Mouse (Mus musculus): ENCODE data around the gene Zfp672. TPM values are rescaled to one million over a fixed set of nuclear protein-coding genes. Genes with fewer than 3 reads are reported as not detected.

Gene Zfp672
- total RNA-seq (2023), result 13.5 and 20.9 TPM in 2 replicates

DNA sequence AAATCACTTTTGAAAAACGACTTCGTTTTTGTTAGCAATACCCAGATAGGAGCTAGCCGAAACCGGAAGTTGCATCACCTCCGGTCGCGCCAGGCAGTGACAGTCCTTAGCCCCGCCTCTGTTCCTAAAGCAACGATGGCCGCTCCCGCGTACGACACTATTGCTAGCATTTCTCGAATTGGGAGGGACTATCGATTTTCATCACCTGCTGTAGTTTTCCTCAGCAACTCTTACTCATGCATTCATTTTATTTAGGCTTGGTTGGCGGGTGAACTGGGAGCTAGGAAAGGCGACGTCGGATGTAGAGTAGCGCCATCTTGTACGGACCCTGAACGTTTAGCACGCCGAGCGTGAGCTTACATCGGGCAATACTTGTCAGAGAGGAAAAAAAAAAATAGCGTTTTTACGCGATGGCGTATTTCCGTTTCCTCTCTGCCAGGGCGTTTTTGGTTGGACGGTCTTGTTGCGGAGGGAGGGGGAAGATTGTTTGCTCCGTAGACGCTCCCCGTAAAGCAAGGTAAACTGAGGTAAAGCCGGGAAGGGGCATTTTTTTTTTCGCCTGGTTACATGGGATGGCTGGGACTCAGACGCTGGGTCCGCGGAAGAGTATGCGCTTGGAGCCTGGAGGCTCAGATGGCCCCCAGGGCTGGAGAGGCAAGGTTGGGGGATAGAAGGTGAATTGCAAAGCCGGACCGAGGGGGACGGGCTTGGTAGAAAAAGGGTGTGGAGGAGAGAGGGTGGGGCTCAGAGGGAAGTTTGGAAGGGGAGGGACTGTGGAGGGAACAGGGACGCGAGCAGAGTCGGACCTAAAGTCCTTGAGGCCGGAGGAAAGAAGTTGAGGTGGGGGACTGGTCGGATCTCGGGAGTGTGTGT is at the start of gene Zfp672, which contains the start of gene Sh3bp5l:
Gene Zfp672 (minus strand): TSS at position 64 of the 873 bp plus-strand sequence.
Gene Sh3bp5l (plus strand): TSS at position 449 of the 873 bp plus-strand sequence.

DNA sequence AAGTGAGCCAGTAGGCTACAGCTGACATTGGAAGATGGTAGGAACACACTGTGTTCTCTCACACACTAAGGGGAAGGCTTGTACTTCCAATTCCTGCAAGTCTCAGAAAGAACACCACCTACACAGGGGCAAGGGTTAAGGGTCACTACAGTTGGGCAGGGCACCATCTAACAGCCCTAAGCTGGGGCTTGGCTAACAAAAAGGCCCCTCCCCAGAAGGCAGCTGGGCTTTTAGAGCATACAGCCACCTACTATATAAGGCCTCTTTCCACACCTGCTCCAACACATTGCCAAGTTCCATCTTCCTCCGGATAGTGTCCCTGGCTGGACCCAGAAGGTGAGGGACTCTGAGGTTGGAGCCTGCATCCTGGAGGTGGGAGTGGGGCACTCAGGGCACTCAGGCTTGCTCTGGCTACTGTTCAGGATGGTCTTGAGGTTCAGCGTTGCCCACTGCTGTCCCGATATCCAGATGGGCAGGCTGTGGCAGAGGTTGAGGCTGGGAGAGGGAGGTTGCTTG is 48.7 kb upstream of the Zfp672 start, which contains the start of gene Lypd8:
Gene Lypd8 (plus strand): TSS at position 281 of the 516 bp plus-strand sequence.

DNA sequence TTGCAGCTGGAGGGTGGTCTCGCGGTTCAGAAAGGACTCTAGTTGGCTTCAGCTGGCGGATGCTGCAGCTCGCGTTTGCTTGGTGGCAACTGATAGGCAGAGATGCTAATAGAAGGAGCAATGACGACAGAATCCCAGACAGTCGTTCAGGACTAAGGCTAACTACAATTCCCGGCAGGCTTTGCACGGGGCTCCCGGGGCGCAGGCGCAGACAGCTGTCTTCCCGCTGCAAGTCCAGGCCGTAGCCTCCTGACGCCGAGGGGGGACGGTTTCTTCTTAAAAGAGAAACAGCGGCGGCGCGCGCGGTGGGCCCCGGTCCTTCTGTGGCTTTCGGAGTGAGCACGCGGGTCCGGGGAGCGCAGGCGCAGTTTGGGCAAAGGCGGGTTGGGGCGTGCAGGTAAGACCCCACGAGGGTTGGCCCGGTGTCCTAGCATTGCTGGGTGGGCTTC is 23.3 kb downstream of the Zfp672 start, which contains the start of gene Zfp692:
Gene Zfp692 (plus strand): TSS at position 210 of the 449 bp plus-strand sequence.

DNA sequence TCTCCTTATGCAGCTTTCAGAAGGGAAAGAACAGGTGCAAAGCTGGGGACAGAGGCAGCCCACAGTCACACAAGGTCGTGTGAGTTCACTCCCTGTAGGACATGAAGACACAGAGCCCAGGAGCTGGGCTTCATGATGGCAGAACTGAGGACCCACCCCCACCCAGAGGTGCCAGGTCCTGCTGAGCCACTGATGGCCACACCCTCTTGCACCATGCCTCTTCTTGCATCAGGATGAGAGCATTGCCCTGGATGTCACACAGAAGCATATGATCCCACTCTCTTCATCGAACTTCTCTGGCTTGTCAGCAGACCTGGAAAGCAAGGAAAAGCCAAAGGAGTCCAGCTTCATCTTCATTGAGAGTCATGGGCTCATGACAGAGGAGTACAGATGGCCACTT is 55.6 kb downstream of the Zfp672 start, which contains the start of gene 4930438A08Rik:
Gene 4930438A08Rik (plus strand): TSS at position 228 of the 400 bp plus-strand sequence.

Other genes starting within 250 kb of the Zfp672 start
- not detected in 2 replicates for gene Gm12248, start 237.2 kb downstream of the Zfp672 start, total RNA-seq (2023)
- 31.0 and 33.4 TPM in 2 replicates for gene Cnot8, start 226.2 kb downstream of the Zfp672 start, total RNA-seq (2023)
- 4.5 and 5.0 TPM in 2 replicates for gene Gemin5, start 161.8 kb downstream of the Zfp672 start, total RNA-seq (2023)
- gene Mrpl22, start 158.7 kb downstream of the Zfp672 start, total RNA-seq (2023), result 7.8 and 11.0 TPM in 2 replicates
- gene Igtp, start 130.8 kb downstream of the Zfp672 start, total RNA-seq (2023), result 5.3 and 10.0 TPM in 2 replicates
- 3.3 and 4.9 TPM in 2 replicates for gene Irgm2, start 130.7 kb downstream of the Zfp672 start, total RNA-seq (2023)
- gene 4930438A08Rik, start 55.5 kb downstream of the Zfp672 start, total RNA-seq (2023), result 84.1 and 93.8 TPM in 2 replicates
- gene Zfp692, start 23.3 kb downstream of the Zfp672 start, total RNA-seq (2023), result 9.9 and 13.5 TPM in 2 replicates
- 26.4 and 32.8 TPM in 2 replicates for gene Sh3bp5l, start 385 bp upstream of the Zfp672 start, total RNA-seq (2023)
- gene Lypd8, start 48.7 kb upstream of the Zfp672 start, total RNA-seq (2023), result not detected in 2 replicates
- gene 1810065E05Rik, start 90.8 kb upstream of the Zfp672 start, total RNA-seq (2023), result not detected in 2 replicates
- gene Gm12253, start 102.2 kb upstream of the Zfp672 start, total RNA-seq (2023), result not detected in 2 replicates
- gene Lypd9, start 122.6 kb upstream of the Zfp672 start, total RNA-seq (2023), result not detected in 2 replicates
- gene Olfr30, start 131.9 kb upstream of the Zfp672 start, total RNA-seq (2023), result not detected in 2 replicates
- not detected in 2 replicates for gene Olfr332, start 162.2 kb upstream of the Zfp672 start, total RNA-seq (2023)
- not detected in 2 replicates for gene Olfr331, start 172.2 kb upstream of the Zfp672 start, total RNA-seq (2023)
- not detected in 2 replicates for gene Olfr330, start 204.5 kb upstream of the Zfp672 start, total RNA-seq (2023)
- gene Olfr329-ps, start 216.1 kb upstream of the Zfp672 start, total RNA-seq (2023), result not detected in 2 replicates
- gene Olfr328, start 225.3 kb upstream of the Zfp672 start, total RNA-seq (2023), result 0.18 and 0.32 TPM in 2 replicates
- not detected in 2 replicates for gene Olfr224, start 240.2 kb upstream of the Zfp672 start, total RNA-seq (2023)
- not detected in 2 replicates for gene Olfr325, start 247.4 kb upstream of the Zfp672 start, total RNA-seq (2023)

All from neutrophil, adult 65 days (primary cell).